Mouse (Mus musculus) cortical plate, adult 2 months (tissue): ENCODE measurements at regions not wholly inside any gene's neighbourhood (a gene's known extent, or its start where the extent isn't known, plus 50 kb on each side); places are given as distances from the start of the nearest gene placed in this dataset.

Experiments
- CTCF ChIP-seq: fragments of 200-500 bp; IDR thresholded peaks from 2 replicates; pipeline ENCODE4 v1.5.1; 2011; ENCODE audit warnings: mild to moderate bottlenecking, control low read depth, low read length; ENCODE audit not compliant: insufficient read depth; ENCODE audit errors: extremely low read depth
- POLR2A ChIP-seq: fragments of 200-500 bp; IDR thresholded peaks from 2 replicates; pipeline ENCODE4 v1.6.1; 2011; ENCODE audit warnings: mild to moderate bottlenecking, low read length, control low read depth; ENCODE audit not compliant: insufficient read depth; ENCODE audit errors: extremely low read depth

DNA sequence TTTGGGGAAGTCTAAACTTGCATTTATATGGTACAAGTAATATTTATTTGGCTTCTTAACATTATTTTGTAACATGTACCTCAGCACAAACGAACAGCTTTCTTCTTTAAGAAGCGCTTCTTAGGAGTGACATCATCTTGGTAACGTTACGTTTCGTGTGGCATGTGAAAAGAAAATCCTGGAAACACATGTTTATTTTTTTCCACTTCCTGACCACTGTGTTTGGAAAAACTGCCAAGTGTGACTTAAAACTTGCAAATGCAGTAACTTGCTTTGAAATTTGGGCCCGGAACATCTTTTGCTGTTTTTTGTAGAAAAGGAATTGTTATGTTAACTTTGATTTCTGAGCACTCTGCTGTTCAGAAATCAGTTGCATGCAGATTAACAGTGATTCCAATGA, 88.6 kb upstream of the Zeb2 start:
- no peak for TF ChIP-seq CTCF
- no peak for TF ChIP-seq POLR2A
